Mouse (Mus musculus) lung, adult 2 months (tissue): ENCODE data around the gene Duoxa1.

Experiments
- CTCF ChIP-seq: fragments of 200-500 bp; IDR thresholded peaks from 2 replicates; pipeline ENCODE4 v1.5.1; 2011; ENCODE audit warnings: mild to moderate bottlenecking, low read length, control low read depth; ENCODE audit not compliant: insufficient read depth
- POLR2A ChIP-seq: fragments of 200-500 bp; IDR thresholded peaks from 2 replicates; pipeline ENCODE4 v1.6.1; 2011; ENCODE audit warnings: low read depth, mild to moderate bottlenecking, control low read depth, low read length, borderline replicate concordance; ENCODE audit errors: extremely low read depth

DNA sequence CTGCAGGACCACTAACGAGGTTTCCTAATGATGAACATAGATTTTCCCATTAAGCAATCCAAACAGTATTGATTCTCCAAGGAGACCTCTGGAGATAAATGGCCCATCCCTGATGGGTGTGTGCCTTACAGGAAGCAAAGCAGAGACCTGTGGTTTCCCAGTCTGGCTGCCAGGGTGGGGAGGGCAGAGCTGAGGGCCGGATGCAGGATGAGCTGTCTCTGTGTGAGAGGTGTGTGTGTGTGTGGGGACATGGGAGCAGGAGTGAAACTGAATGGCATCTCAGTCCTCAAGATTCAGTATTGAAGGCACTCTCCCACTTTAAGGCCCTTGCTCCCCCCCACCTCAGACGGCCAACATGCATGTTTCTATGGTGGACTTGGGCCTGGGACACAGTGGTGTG, 42.7 kb upstream of the Duoxa1 start:
- TF ChIP-seq CTCF: no peak
- TF ChIP-seq POLR2A: no peak
